Mouse (Mus musculus) cerebellum, adult 2 months (tissue): ENCODE measurements at regions not wholly inside any gene's neighbourhood (a gene's known extent, or its start where the extent isn't known, plus 50 kb on each side); places are given as distances from the start of the nearest gene placed in this dataset.

Experiments
- CTCF ChIP-seq: fragments of 200-500 bp; IDR thresholded peaks from 2 replicates; pipeline ENCODE4 v1.5.1; 2011; ENCODE audit warnings: low read depth, mild to moderate bottlenecking, control low read depth, low read length, moderate library complexity, borderline replicate concordance; ENCODE audit not compliant: insufficient read depth
- POLR2A ChIP-seq: fragments of 200-500 bp; IDR thresholded peaks from 2 replicates; pipeline ENCODE4 v1.6.1; 2011; ENCODE audit warnings: low read length, control low read depth, borderline replicate concordance; ENCODE audit not compliant: insufficient read depth

- TF ChIP-seq CTCF = no peak
- no peak for TF ChIP-seq POLR2A
Observed at GRCm38 (mm10) chr15:91975606-91976005, 75.4 kb upstream of the Cntn1 start.
